Mouse (Mus musculus): ENCODE measurements around the gene Fbxo11.

DNA sequence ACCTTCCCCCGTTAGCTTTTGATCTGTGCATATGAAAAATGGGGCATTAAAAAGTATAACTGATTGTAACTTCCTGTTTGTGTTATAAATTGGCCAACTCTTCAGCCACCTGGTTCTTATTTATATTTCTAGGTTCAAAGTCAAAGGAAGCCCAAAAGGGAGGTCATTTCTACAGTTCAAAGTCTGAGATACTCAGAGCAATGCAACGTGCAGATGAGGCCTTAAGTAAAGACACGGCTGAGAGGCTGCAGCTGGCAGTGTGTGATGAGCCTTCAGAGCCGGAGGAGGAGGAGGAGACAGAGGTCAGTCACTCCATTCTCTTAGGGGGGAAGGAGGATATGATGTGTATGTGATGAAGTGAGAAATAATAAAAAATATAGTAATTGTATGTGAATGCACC, 81.8 kb downstream of the Fbxo11 start:
- TF ChIP-seq CTCF (IDR thresholded peaks at IDR 0.05; ENCODE audit: borderline replicate concordance, insufficient read depth, low read length): no peak
- no peak for TF ChIP-seq POLR2A (IDR thresholded peaks at IDR 0.05; ENCODE audit: low read depth, low read length)
